Mouse (Mus musculus): ENCODE results near the gene Aff3. TPM values are rescaled to one million over a fixed set of nuclear protein-coding genes. Genes with fewer than 3 reads are reported as not detected.

The Aff3 gene
- total and polyA plus RNA-seq, 3 experiments, result 1.4 to 3.1 (median 2.4) TPM

DNA sequence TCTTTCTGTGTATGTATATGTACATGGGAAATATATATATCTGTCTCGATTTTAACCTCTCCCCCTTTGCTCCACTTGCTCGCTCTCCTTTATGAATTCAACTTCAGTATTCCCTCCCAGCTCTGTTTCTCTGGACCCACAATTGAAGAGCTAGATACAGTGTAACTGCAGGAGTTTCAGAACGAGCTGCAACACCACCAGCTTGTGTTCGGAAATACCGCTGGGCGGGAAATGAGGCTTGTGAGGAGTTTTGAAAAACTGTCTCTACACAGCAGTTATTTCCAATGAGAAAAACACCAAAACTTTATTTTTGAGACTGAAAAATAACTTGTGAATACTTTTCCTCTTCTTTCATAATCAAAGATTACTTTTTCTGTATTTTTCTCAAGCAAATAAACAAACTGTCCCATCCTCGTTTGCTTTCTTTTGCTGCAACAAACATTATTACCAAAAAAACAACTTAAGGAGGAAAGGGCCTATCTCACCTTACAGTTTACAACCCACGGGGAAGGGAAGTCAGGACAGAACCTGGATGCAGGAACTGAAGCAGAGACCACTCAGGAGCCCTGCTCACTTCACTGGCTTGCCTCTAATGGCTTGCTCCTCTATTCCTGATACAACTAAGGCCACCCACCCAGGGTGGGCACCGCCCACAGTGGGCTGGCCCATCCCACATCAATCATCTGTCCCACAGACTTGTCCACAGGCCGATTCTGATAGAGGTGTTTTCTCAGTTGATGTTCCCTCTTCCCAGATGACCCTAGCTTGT lies 533.9 kb downstream of the Aff3 start:
- H3K27ac ChIP-seq, result no peak overlapping the region; the same call in 1 of the 2 replicates
- no peaks in the 10 kb centered on the region for H3K36me3 ChIP-seq (ENCODE audit: control insufficient read depth, insufficient read depth, low read length)
- no peak for DNase-seq
- no peak for TF ChIP-seq POLR2A (IDR thresholded peaks at IDR 0.05; ENCODE audit: insufficient read depth, low read depth, low read length)
- no peak for TF ChIP-seq EP300 (IDR thresholded peaks at IDR 0.05; ENCODE audit: insufficient read depth, low read depth, low read length)
- 62% methylated on average over 10 of the region's 10 CpGs for WGBS
- no peaks in the 10 kb centered on the region for H3K27me3 ChIP-seq (ENCODE audit: control insufficient read depth, insufficient read depth, low read length)
- H3K9ac ChIP-seq (ENCODE audit: low read depth, low read length), result no peak overlapping the region
- intact Hi-C loops (cut with DNase I), result no loop called here
- no peak overlapping the region for H3K4me3 ChIP-seq
- H3K79me2 ChIP-seq (replicated peaks; ENCODE audit: control insufficient read depth, insufficient read depth, low read length), result no peaks in the 10 kb centered on the region; the same call in 1 of the 2 replicates
- peaks cover 3% of the 10 kb centered on the region; the same call in 1 of the 2 replicates for H3K4me1 ChIP-seq (ENCODE audit: control insufficient read depth, insufficient read depth, low read length)

- H3K27ac ChIP-seq, result peak within 1 kb of the TSS; percentile 89
- H3K4me1 ChIP-seq (ENCODE audit: control insufficient read depth, insufficient read depth, low read length), result peaks cover 3% of the 10 kb centered on the region; the same call in 1 of the 2 replicates
- TF ChIP-seq POLR2A (IDR thresholded peaks at IDR 0.05; ENCODE audit: insufficient read depth, low read depth, low read length) (peak; percentile 35; the same call in 1 of the 2 replicates), CTCF (IDR thresholded peaks at IDR 0.05) (peak; percentile 92), EP300 (IDR thresholded peaks at IDR 0.05; ENCODE audit: insufficient read depth, low read depth, low read length) (peak; percentile 63; the same call in 1 of the 2 replicates)
- peak within 1 kb of the TSS; percentile 87 for H3K4me3 ChIP-seq
- under 1% methylated on average over 91 of the region's 122 CpGs for WGBS
- intact Hi-C loops (cut with DNase I), result loop anchor here (2.0 kb wide), 1 partner anchor 133 kb away; the partner anchor contains the start of gene Txndc9
- no peaks in the 10 kb centered on the region for H3K27me3 ChIP-seq (ENCODE audit: control insufficient read depth, insufficient read depth, low read length)
- peak within 1 kb of the TSS; percentile 98 for H3K9ac ChIP-seq (ENCODE audit: low read depth, low read length)
- DNase-seq, result peak; percentile 97 to 98
- peaks cover 3% of the 10 kb centered on the region; the same call in 1 of the 2 replicates for H3K36me3 ChIP-seq (ENCODE audit: control insufficient read depth, insufficient read depth, low read length)
- H3K79me2 ChIP-seq (replicated peaks; ENCODE audit: control insufficient read depth, insufficient read depth, low read length), result no peaks in the 10 kb centered on the region; the same call in 1 of the 2 replicates
Measured at GRCm38 (mm10) chr1:38129501-38130267, 535.1 kb downstream of the Aff3 start, which contains the start of gene Rev1. Gene Rev1, minus strand, starts transcription at chr1:38129801.

DNA sequence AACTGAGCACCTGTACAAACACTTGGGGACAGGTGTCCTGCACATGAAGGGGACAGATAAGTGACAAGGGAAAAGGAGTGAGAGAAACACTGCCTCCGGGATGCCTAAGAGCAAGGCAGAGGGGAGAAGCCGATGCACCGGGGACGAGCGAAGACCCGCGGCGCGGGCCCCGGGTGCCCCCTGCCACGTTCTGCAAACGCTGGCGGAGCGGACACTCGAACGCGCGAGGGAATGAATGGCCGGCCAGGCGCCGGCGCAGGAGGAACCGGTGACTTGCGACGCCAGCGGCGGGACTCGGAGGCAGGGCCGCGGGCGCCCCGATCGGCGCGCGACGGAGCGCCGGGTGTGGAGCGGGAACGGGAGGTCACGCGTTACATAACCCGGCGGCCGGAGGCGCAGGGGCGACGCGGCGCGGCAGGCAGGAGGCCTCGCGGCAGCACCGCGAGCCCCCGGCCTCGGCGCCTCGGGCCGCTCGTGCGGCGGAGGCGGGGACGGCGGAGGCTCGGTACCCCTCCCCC lies 535.8 kb downstream of the Aff3 start:
- no peaks in the 10 kb centered on the region for H3K27me3 ChIP-seq (ENCODE audit: control insufficient read depth, insufficient read depth, low read length)
- WGBS, result under 1% methylated on average over 39 of the region's 68 CpGs
- H3K27ac ChIP-seq, result peak overlapping the region; percentile 89
- DNase-seq, result peak; percentile 74 to 75
- peaks cover 3% of the 10 kb centered on the region; the same call in 1 of the 2 replicates for H3K4me1 ChIP-seq (ENCODE audit: control insufficient read depth, insufficient read depth, low read length)
- H3K79me2 ChIP-seq (replicated peaks; ENCODE audit: control insufficient read depth, insufficient read depth, low read length), result no peaks in the 10 kb centered on the region; the same call in 1 of the 2 replicates
- H3K4me3 ChIP-seq, result peak overlapping the region; percentile 87
- H3K9ac ChIP-seq (ENCODE audit: low read depth, low read length), result peak overlapping the region; percentile 98
- TF ChIP-seq CTCF (IDR thresholded peaks at IDR 0.05), result peak; percentile 14; the same call in 1 of the 2 replicates
- TF ChIP-seq EP300 (IDR thresholded peaks at IDR 0.05; ENCODE audit: insufficient read depth, low read depth, low read length), result no peak
- peaks cover 3% of the 10 kb centered on the region; the same call in 1 of the 2 replicates for H3K36me3 ChIP-seq (ENCODE audit: control insufficient read depth, insufficient read depth, low read length)
- intact Hi-C loops (cut with DNase I), result loop anchor here (2.0 kb wide), 1 partner anchor 132 kb away; the partner anchor contains the start of gene Txndc9

Other genes with a start within 250 kb of the Aff3 start
- 1 to 10 TPM; 3.3 to 3.8 TPM for gene Lonrf2, start 171.8 kb upstream of the Aff3 start, total RNA-seq (2021)
- 2.6 and 4.2 TPM in 2 replicates for gene Lonrf2, start 171.8 kb upstream of the Aff3 start, polyA plus RNA-seq (2012; rRNA removed)
- under 1 TPM; 0.16 to 0.34 TPM for gene Chst10, start 233.2 kb upstream of the Aff3 start, total RNA-seq (2021)
- gene Chst10, start 233.2 kb upstream of the Aff3 start, polyA plus RNA-seq (2012; rRNA removed), result 0.26 and 0.27 TPM in 2 replicates